9 mouse cellular contexts compared by ENCODE assay signal in genomic region chr4:47947869-47948573, GRCm38 (mm10).
A peak's percentile ranks its signal among the peaks of the same experiment; 100 is the strongest.
DNase-seq lines count a peak whose midpoint lies in the region; ATAC-seq and TF ChIP-seq lines count a peak whose summit lies in the region.
"Had no signal": no experiment of that assay in that cellular context is flagged by ENCODE, and none has a peak within 500 bp of the region (broad histone marks: within the 10 kb centered on the region; RNA-seq: fewer than 3 reads in every experiment).

No protein-coding gene starts in this region.

- peak overlapping the region; percentile 39 for H3K4me2 ChIP-seq in kidney, embryonic 15.5 days
- H3K4me2 ChIP-seq: neural tube, embryonic 13.5 days had no signal

- no peak overlapping the region for H3K4me3 ChIP-seq in kidney, embryonic 15.5 days (replicated peaks)
- no peak overlapping the region for H3K4me3 ChIP-seq in olfactory bulb, adult 2 months (ENCODE audit: insufficient read depth, low read depth, low read length)
- H3K4me3 ChIP-seq: neural tube, embryonic 13.5 days had no signal

- ATAC-seq in kidney, embryonic 15.5 days (replicated peaks; ENCODE audit: low FRiP score) = peak; percentile 62; the same call in 1 of the 2 replicates

- no peaks in the 10 kb centered on the region for H3K27me3 ChIP-seq in kidney, embryonic 15.5 days
- H3K27me3 ChIP-seq: neural tube, embryonic 13.5 days had no signal

- 43% methylated on average over 16 of the region's 16 CpGs for WGBS in kidney, embryonic 15.5 days
- 31% methylated on average over 16 of the region's 16 CpGs for WGBS in olfactory bulb, adult 2 months

- no peak for TF ChIP-seq CTCF in olfactory bulb, adult 2 months (IDR thresholded peaks at IDR 0.05; ENCODE audit: insufficient read depth, low read depth, low read length)

- no peaks in the 10 kb centered on the region for H3K36me3 ChIP-seq in kidney, embryonic 15.5 days
- H3K36me3 ChIP-seq: neural tube, embryonic 13.5 days had no signal

- H3K9me3 ChIP-seq in kidney, embryonic 15.5 days (replicated peaks) = no peaks in the 10 kb centered on the region
- H3K9me3 ChIP-seq: neural tube, embryonic 13.5 days had no signal

- peaks cover 13% of the 10 kb centered on the region for H3K4me1 ChIP-seq in kidney, embryonic 15.5 days
- peaks cover 12% of the 10 kb centered on the region; the same call in 1 of the 2 replicates for H3K4me1 ChIP-seq in olfactory bulb, adult 2 months (ENCODE audit: control insufficient read depth, insufficient read depth, low read length)

- H3K9ac ChIP-seq in kidney, embryonic 15.5 days = no peak overlapping the region
- H3K9ac ChIP-seq: neural tube, embryonic 13.5 days had no signal

- no peak overlapping the region; the same call in 1 of the 2 replicates for H3K27ac ChIP-seq in kidney, embryonic 15.5 days
- peak overlapping the region; percentile 42; the same call in 1 of the 2 replicates for H3K27ac ChIP-seq in olfactory bulb, adult 2 months (ENCODE audit: insufficient read depth, low read depth, low read length)
- H3K27ac ChIP-seq: neural tube, embryonic 13.5 days had no signal

- no peak for TF ChIP-seq POLR2A in olfactory bulb, adult 2 months (IDR thresholded peaks at IDR 0.05; ENCODE audit: insufficient read depth, low read depth, low read length)

- DNase-seq in adrenal gland, postnatal 14 days = peak; percentile 25
- DNase-seq in adrenal gland, adult 8-10 months = no peak
- peak; percentile 1 for DNase-seq in ovary, postnatal 10 days (ENCODE audit: low spot score)
- DNase-seq in ovary, postnatal 36 days (ENCODE audit: low spot score) = no peak
- DNase-seq in urinary bladder, adult 2 months (ENCODE audit: low spot score) = no peak
- no peak for DNase-seq in T-cell, adult 2 months (ENCODE audit: low spot score)

Comparison
In these comparisons a context has a peak if more than half of its experiments do, and no peak if none do; other contexts are left out.
1. DNase-seq: peak in adrenal gland, postnatal 14 days (single experiment) and ovary, postnatal 10 days (single experiment); none in adrenal gland, adult 8-10 months (single experiment), ovary, postnatal 36 days (single experiment), urinary bladder, adult 2 months (single experiment) and T-cell, adult 2 months (single experiment).